Mouse (Mus musculus): Measurements from ENCODE around the gene Nsd2.

DNA sequence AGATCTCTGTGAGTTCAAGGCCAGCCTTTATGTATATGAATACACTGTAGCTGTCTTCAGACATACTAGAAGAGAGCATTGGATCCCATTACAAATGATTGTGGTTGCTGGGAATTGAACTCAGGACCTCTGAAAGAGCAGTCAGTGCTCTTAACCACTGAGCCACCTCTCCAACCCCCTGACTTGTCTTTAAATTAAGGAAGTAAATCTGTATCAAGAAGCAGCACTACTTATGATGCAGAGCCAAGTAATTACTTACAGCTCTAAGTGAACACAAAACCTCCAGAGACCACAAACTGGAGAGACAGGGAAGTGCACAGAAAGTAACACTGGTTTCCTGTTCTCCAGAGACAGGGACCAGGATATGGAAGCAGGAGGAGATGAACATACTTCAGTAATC, 43.3 kb upstream of the Nsd2 start:
- no peak for TF ChIP-seq CTCF (IDR thresholded peaks at IDR 0.05; ENCODE audit: low read depth)
- no peak for TF ChIP-seq EP300 (IDR thresholded peaks at IDR 0.05; ENCODE audit: low read depth)

All from liver, postnatal 0 days (tissue).